Mouse (Mus musculus) kidney, embryonic 16.5 days (tissue): ENCODE results near the gene Reln. TPM values are rescaled to one million over a fixed set of nuclear protein-coding genes. Genes with fewer than 3 reads are reported as not detected.

Source experiments
- ATAC-seq: fragments of 200-750 bp; cut with Nextera tagmentation; 2 replicates; pipeline ENCODE4 v1.8.0; 2017; ENCODE audit warnings: moderate TSS enrichment; ENCODE audit not compliant: low FRiP score, low TSS enrichment
- H3K27ac ChIP-seq: fragments of 300-500 bp; sonication (generic); 2 replicates; pipeline ENCODE4 v1.5.1; 2014; ENCODE audit warnings: low read length
- H3K27me3 ChIP-seq: fragments of 300-500 bp; sonication (generic); 2 replicates; pipeline ENCODE4 v1.6.1; 2014; ENCODE audit warnings: low read length, control low read depth, mixed read lengths; ENCODE audit not compliant: insufficient read depth
- H3K36me3 ChIP-seq: fragments of 300-500 bp; sonication (generic); 2 replicates; pipeline ENCODE4 v1.6.1; 2014; ENCODE audit warnings: low read length, control low read depth, mixed read lengths; ENCODE audit not compliant: insufficient read depth
- H3K4me1 ChIP-seq: fragments of 300-500 bp; sonication (generic); 2 replicates; pipeline ENCODE4 v1.6.1; 2014; ENCODE audit warnings: low read length, control low read depth, mixed read lengths; ENCODE audit not compliant: insufficient read depth
- H3K4me2 ChIP-seq: fragments of 300-500 bp; sonication (generic); replicated peaks from 2 replicates; pipeline ENCODE4 v1.6.1; 2014; ENCODE audit warnings: low read depth, low read length
- H3K4me3 ChIP-seq: fragments of 300-500 bp; sonication (generic); 2 replicates; pipeline ENCODE4 v1.5.1; 2014; ENCODE audit warnings: mild to moderate bottlenecking, low read length
- H3K9ac ChIP-seq: fragments of 300-500 bp; sonication (generic); replicated peaks from 2 replicates; pipeline ENCODE4 v1.6.1; 2014; ENCODE audit warnings: low read length
- H3K9me3 ChIP-seq: fragments of 300-500 bp; sonication (generic); 2 replicates; pipeline ENCODE4 v1.6.1; 2016; ENCODE audit warnings: low read length, control low read depth
- WGBS: fragments of 180-500 bp; shearing (Covaris S2); extraction: QIAGEN DNeasy Blood & Tissue Kit; methylation state at CpG from one replicate; pipeline ENCODE4 v1.1.7; 2014; 5-methylcytosine and 5-hydroxymethylcytosine counted together
- polyA plus RNA-seq: library from polyadenylated mRNA; unstranded; fragments of >200 nt; fragmentation: Nextera tagmentation; extraction: Ambion mirVana; gene quantifications from 2 replicates; pipeline ENCODE4 v1.2.1, GENCODE M21; 2015

Reln gene
- polyA plus RNA-seq, 1 experiment from 2014 or later, result 15.9 TPM

DNA sequence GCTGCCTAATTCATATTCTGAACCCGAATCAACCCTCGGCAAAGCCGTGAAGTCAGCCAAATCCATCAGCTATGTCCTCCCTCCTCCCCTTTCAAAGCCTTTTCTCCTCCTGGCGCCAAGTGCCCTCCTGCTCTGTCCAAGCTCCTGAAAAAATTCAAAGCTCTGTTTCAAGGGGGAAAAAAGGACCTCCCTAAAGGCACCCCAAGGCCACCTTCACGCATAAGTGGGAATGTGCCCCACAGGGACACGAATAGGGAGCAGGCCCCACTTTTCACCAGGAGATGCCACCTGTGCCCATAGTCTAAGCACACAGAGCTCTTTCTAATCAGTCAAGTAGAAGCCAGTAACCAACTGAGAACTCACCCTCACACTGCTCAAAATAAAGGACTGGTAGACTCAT lies 96.7 kb downstream of the Reln start:
- Histone ChIP-seq H3K4me3 (no peak overlapping the region), H3K9ac (no peak overlapping the region), H3K27me3 (no peaks in the 10 kb centered on the region), H3K9me3 (no peaks in the 10 kb centered on the region), H3K4me2 (no peak overlapping the region), H3K36me3 (no peaks in the 10 kb centered on the region), H3K27ac (no peak overlapping the region), H3K4me1 (no peaks in the 10 kb centered on the region)
- WGBS, result 78% methylated on average over 6 of the region's 6 CpGs
- no peak for ATAC-seq

- H3K9ac ChIP-seq, result no peak overlapping the region
- 84% methylated on average over 1 of the region's 1 CpGs for WGBS
- no peaks in the 10 kb centered on the region for H3K9me3 ChIP-seq
- no peak overlapping the region for H3K27ac ChIP-seq
- H3K4me3 ChIP-seq, result no peak overlapping the region
- ATAC-seq, result no peak
- H3K4me2 ChIP-seq, result no peak overlapping the region
- no peaks in the 10 kb centered on the region for H3K36me3 ChIP-seq
- H3K4me1 ChIP-seq, result no peaks in the 10 kb centered on the region
- no peaks in the 10 kb centered on the region for H3K27me3 ChIP-seq
These were observed 99.4 kb downstream of the Reln start for GRCm38 (mm10) chr5:22245056-22245455.

- Histone ChIP-seq H3K4me2 (no peak overlapping the region), H3K9ac (no peak overlapping the region), H3K27ac (no peak overlapping the region), H3K4me1 (no peaks in the 10 kb centered on the region), H3K4me3 (no peak overlapping the region), H3K9me3 (no peaks in the 10 kb centered on the region), H3K36me3 (no peaks in the 10 kb centered on the region), H3K27me3 (no peaks in the 10 kb centered on the region)
- ATAC-seq, result no peak
- 60% methylated on average over 2 of the region's 2 CpGs for WGBS
These were observed 101.0 kb downstream of the Reln start for GRCm38 (mm10) chr5:22243538-22243937.

DNA sequence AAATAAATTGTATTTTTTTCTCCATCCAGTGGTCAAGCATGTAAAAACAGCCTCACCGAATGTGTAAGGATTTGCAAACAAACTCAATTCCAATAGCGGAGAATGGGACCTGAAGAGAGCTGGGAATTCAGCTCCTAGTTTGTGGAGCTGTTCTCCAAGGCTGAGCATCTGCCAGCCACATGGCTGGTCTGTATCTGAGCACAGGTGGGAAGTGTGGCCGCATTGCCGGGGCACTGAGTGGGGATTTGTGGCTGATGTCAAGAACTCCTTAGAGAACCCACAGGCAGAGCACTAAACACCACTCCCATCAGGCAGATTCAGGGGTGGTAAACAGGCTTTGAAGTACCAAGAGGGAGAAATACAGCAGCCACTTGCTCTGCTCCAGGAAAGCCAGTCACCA lies 102.9 kb downstream of the Reln start:
- Histone ChIP-seq H3K9ac (no peak overlapping the region), H3K4me1 (no peaks in the 10 kb centered on the region), H3K4me3 (no peak overlapping the region), H3K27ac (no peak overlapping the region), H3K4me2 (no peak overlapping the region), H3K36me3 (no peaks in the 10 kb centered on the region), H3K9me3 (no peaks in the 10 kb centered on the region), H3K27me3 (no peaks in the 10 kb centered on the region)
- no peak for ATAC-seq
- 63% methylated on average over 4 of the region's 4 CpGs for WGBS

DNA sequence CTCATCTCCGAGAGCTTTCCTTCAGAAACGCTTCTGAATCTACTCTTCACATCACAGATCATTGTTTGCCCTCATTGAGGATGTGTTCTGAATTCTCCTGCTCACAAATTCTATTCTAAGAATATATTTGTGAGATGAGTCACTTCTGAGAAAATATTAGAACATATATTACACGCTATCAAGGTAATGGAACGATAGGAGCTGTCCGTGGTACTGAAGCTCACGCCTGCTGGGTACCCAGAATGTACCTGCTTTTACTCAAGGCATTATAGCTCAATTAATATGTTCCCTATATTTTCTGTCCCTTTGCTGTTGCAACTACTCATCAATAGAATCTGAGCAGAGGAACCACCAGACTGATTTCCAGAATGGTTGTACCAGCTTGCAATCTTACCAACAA lies 107.7 kb downstream of the Reln start:
- no peaks in the 10 kb centered on the region for H3K36me3 ChIP-seq
- 54% methylated on average over 6 of the region's 6 CpGs for WGBS
- ATAC-seq, result no peak
- no peak overlapping the region for H3K4me2 ChIP-seq
- H3K4me3 ChIP-seq, result no peak overlapping the region
- H3K27ac ChIP-seq, result no peak overlapping the region
- no peaks in the 10 kb centered on the region for H3K4me1 ChIP-seq
- H3K9me3 ChIP-seq, result no peaks in the 10 kb centered on the region
- no peak overlapping the region for H3K9ac ChIP-seq
- no peaks in the 10 kb centered on the region for H3K27me3 ChIP-seq

DNA sequence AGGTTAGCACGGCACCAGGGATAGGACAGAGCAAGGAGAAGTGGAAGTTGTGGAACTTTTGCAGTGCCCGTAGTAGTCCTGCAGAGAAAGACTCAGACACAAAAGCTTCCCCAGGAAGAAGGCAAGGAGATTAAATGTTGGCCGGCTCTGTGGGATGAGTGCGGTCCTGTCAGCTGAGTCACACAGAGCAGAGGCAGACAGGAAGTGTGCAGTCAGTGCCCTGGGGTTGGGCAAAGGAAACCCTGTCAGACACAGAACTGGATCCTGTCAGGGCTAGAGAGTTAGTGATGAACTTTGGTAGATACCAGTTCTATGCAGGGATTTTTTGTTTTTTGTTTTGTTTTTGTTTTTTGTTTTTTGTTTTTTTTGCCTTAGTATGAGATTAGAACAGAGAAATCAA lies 120.0 kb downstream of the Reln start:
- Histone ChIP-seq H3K9me3 (no peaks in the 10 kb centered on the region), H3K27ac (no peak overlapping the region), H3K4me3 (no peak overlapping the region), H3K9ac (no peak overlapping the region), H3K4me1 (no peaks in the 10 kb centered on the region), H3K36me3 (no peaks in the 10 kb centered on the region), H3K27me3 (no peaks in the 10 kb centered on the region), H3K4me2 (no peak overlapping the region)
- 68% methylated on average over 4 of the region's 4 CpGs for WGBS
- no peak for ATAC-seq

DNA sequence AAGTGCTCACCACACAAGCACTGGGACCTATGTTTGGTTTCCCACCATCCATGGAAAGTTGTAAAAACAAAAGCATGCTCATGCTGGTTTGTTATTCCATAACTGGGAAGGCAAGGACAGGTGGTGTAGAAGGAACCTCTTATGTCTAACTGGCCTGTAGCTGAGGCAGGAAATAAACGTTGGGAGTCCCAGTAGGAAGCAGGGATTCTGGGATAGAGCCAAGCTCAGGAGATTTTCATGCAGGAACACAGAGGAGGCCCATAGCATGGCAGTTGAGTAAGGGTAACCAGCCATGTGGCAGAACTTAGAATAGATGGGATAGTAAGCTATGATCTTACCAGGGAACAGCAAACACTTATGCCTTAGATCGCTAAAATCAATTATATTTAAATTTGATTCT lies 120.6 kb downstream of the Reln start:
- Histone ChIP-seq H3K9me3 (no peaks in the 10 kb centered on the region), H3K27ac (no peak overlapping the region), H3K36me3 (no peaks in the 10 kb centered on the region), H3K4me3 (no peak overlapping the region), H3K27me3 (no peaks in the 10 kb centered on the region), H3K4me2 (no peak overlapping the region), H3K9ac (no peak overlapping the region), H3K4me1 (no peaks in the 10 kb centered on the region)
- no peak for ATAC-seq
- 74% methylated on average over 2 of the region's 2 CpGs for WGBS

DNA sequence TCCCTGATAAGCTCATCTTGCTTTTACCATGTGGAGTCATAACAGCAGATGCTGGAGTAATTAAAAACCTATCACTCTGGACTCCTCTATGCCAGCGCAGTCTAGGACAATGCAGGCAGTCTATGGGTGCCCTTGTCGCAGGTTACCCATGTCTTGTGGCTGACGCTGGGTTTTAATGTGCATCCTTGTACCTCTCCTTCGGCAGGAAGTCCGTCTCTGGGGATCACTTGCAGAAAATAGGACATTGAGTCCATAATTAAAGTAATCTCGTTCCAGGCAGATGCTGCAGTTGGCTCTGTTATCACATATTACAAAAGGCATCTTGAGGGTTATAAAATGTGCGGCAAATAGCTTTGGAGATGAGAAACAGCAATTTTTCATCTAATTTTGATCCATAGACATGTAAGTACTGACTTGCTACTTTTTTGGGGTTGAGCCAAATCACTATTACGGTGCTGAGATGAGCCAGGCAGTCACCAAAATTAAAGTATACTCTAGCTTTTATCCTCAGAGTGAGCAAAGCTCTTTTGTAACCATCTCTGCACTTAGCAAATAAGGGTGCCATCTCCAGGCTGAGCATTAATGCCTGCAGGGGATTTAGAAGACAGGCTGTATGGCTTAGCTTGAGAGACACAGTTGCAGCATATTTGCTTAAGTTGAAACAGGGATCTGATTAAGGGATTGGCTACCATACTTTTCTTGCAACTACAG lies 136.0 kb downstream of the Reln start:
- 80% methylated on average over 8 of the region's 8 CpGs for WGBS
- no peaks in the 10 kb centered on the region for H3K36me3 ChIP-seq

GRCm38 (mm10) chr5:22197926-22198325 lies 146.6 kb downstream of the Reln start:
- H3K4me1 ChIP-seq, result peaks cover 13% of the 10 kb centered on the region
- no peak for ATAC-seq
- H3K27me3 ChIP-seq, result no peaks in the 10 kb centered on the region
- H3K4me2 ChIP-seq, result no peak overlapping the region
- H3K27ac ChIP-seq, result no peak overlapping the region
- no peak overlapping the region for H3K9ac ChIP-seq
- H3K4me3 ChIP-seq, result no peak overlapping the region
- WGBS, result 54% methylated on average over 2 of the region's 2 CpGs
- H3K36me3 ChIP-seq, result no peaks in the 10 kb centered on the region
- H3K9me3 ChIP-seq, result no peaks in the 10 kb centered on the region

More for the DNA sequence above, 136.0 kb downstream of the Reln start:
- H3K4me1 ChIP-seq, result no peaks in the 10 kb centered on the region
- H3K9ac ChIP-seq, result no peak overlapping the region
- H3K4me3 ChIP-seq, result no peak overlapping the region
- H3K27me3 ChIP-seq, result no peaks in the 10 kb centered on the region
- H3K27ac ChIP-seq, result no peak overlapping the region
- no peaks in the 10 kb centered on the region for H3K9me3 ChIP-seq
- no peak overlapping the region for H3K4me2 ChIP-seq
- no peak for ATAC-seq

GRCm38 (mm10) chr5:22196891-22197290 lies 147.6 kb downstream of the Reln start:
- 42% methylated on average over 2 of the region's 2 CpGs for WGBS
- H3K36me3 ChIP-seq, result no peaks in the 10 kb centered on the region
- H3K27me3 ChIP-seq, result no peaks in the 10 kb centered on the region
- H3K4me2 ChIP-seq, result no peak overlapping the region
- H3K4me1 ChIP-seq, result peaks cover 13% of the 10 kb centered on the region
- ATAC-seq, result peak; percentile 46; the same call in 1 of the 2 replicates
- no peak overlapping the region for H3K4me3 ChIP-seq
- peak overlapping the region; percentile 3; the same call in 1 of the 2 replicates for H3K27ac ChIP-seq
- no peak overlapping the region for H3K9ac ChIP-seq
- H3K9me3 ChIP-seq, result no peaks in the 10 kb centered on the region
